Mouse (Mus musculus): ENCODE measurements around the gene Nin.

DNA sequence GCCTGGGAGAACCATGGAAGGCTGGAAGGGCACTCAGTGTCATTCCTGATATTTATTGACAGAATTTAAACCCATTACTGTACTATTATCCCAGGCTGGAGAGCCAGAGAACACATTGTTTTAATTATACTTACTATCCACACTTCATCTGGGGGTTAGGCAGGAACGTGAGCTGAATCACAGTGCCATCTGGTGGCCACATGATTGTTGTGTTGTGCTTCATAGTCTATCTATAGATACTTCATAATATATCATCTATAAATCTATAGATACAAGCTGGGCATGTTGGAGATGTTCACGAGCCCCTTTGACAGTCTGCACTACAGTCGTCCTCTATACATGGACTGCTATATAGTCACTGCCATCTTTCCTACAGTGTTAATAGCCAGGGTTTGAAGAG is 51.4 kb downstream of the Nin start:
- TF ChIP-seq POLR2A (IDR thresholded peaks at IDR 0.05; ENCODE audit: insufficient read depth, low read depth, low read length), result no peak
- peak; percentile 90 for TF ChIP-seq CTCF (IDR thresholded peaks at IDR 0.05)
- peak; percentile 52; the same call in 1 of the 2 replicates for TF ChIP-seq EP300 (IDR thresholded peaks at IDR 0.05; ENCODE audit: insufficient read depth, low read depth, low read length)

Measured in heart, adult 2 months (tissue).